Mouse (Mus musculus) left cerebral cortex, adult 2 months (tissue): Measurements from ENCODE around the gene Ski. TPM values are rescaled to one million over a fixed set of nuclear protein-coding genes. Genes with fewer than 3 reads are reported as not detected.

ENCODE experiments used
- DNase-seq, 2 experiments: peaks; one replicate each; pipeline ENCODE4 v3.0.0; 2021 to 2022; ENCODE audit warnings: low spot score in 2 of 2, mixed read lengths in 1 of 2; ENCODE audit errors: extremely low spot score in 1 of 2
- H3K27ac ChIP-seq: fragments of 200-600 bp; 2 replicates; pipeline ENCODE4 v1.8.1; 2022
- H3K4me3 ChIP-seq: fragments of 200-600 bp; 2 replicates; pipeline ENCODE4 v1.8.1; 2022
- CTCF ChIP-seq: fragments of 200-600 bp; IDR thresholded peaks from 2 replicates; pipeline ENCODE4 v1.8.1; 2022; ENCODE audit warnings: antibody characterized with exemption, mild to moderate bottlenecking, moderate library complexity
- intact Hi-C: fragments of 180-260 bp; cut with DNase I; formaldehyde crosslinking; loops from one replicate; pipeline ENCODE4 v1.15.1; 2025
- total RNA-seq, 2 experiments: library from RNA; stranded (reverse); gene quantifications; 2 replicates each; pipeline ENCODE4 v1.2.3; 2021

Ski gene
- total RNA-seq, 2 experiments from 2014 or later, result 113 to 119 TPM

DNA sequence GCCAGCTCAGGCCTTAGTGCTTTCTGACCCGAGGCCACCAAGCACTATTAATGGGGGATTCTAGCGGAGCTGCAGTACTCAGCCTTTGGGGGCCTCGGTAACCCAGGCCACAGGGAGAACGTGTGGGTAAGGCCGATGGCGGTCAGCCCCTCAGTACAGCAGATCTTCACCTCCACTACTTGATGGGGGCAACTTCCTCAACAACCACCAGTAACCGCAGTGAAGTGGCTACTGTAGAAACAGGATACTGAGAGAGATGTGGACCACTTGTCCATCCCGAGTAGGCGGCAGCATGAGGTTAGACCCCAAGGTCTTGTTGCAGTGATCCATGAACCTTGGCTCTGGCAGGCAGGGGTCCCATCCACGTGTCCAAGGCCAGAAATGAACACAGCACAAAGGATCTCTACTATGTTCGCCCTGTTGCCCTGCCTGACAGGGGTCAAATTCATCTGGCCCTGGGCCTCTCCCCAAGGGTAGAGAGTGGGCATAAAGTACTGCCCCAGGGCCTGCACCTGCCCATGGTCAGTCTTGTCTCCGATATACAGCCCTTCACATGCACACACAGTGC lies 71.1 kb downstream of the Ski start:
- TF ChIP-seq CTCF, result no peak
- peak overlapping the region; percentile 41 for H3K4me3 ChIP-seq
- no peak for DNase-seq
- H3K27ac ChIP-seq, result peak overlapping the region; percentile 83
- intact Hi-C loops, result no loop called here

DNA sequence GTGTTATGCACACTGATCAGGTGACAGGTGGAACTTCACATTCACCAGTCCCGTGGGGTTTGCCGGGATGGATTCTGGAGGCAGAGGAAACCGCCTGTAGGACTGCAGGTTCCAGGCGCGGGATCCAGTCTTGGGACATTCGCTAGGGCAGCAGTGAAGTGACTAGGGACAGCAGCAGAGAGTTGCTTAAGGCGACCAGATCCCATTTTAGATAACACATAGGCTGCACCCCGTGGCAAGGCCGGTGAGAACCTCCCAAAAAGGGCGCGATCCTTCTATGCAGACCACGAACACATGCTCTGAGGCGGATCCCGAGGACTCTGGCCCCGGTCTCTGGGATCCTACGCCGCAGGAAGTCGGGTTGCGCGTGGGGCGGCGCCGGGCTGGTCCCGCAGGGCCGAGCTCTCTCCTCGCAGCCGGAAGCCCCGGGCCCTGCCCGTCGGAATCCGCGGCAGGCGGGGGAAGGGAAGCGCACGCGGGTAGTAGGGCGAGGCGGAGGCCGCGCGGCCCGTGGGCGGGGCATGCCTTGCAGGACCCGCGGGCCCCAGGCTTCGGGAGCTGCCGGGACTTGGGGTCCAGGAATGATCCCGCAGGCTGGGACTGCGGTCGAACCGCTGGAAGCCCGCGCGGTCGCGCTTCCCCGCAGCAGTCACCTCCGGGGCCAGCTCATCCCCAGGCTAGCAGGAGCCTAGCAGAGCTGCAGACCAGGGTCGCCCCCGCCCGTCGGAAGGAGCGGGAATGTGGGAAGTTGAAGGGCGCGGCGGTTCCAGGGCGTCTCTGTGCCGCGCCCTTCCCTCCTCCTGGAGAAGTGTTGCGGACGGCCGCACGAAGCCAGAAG lies 71.9 kb downstream of the Ski start:
- peak; percentile 70 to 72 for DNase-seq
- TF ChIP-seq CTCF, result no peak
- H3K4me3 ChIP-seq, result peak overlapping the region; percentile 41
- H3K27ac ChIP-seq, result peak overlapping the region; percentile 83
- intact Hi-C loops, result no loop called here

DNA sequence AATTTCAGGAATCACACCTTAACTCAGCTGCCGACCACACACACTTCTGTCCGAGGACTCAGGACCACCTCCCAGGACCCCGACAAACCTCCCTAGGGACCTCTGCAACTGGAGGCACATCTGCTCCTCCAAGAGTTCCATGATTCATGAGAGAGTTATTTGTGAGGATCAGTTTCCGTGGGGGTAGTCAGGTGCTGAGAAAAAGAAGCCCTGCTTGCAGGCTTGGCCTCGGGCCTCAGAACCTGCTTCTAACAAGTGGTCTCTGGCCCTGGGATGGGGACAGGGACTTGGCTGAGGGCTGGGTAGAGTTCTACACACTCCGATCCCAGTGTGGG lies 72.5 kb downstream of the Ski start:
- TF ChIP-seq CTCF, result no peak
- Histone ChIP-seq H3K27ac (peak overlapping the region; percentile 83; the same call in 1 of the 2 replicates), H3K4me3 (no peak overlapping the region)
- intact Hi-C loops, result loop anchor here (5.0 kb wide), 1 partner anchor 72 kb away; the partner anchor contains the start of gene Ski
- no peak for DNase-seq

DNA sequence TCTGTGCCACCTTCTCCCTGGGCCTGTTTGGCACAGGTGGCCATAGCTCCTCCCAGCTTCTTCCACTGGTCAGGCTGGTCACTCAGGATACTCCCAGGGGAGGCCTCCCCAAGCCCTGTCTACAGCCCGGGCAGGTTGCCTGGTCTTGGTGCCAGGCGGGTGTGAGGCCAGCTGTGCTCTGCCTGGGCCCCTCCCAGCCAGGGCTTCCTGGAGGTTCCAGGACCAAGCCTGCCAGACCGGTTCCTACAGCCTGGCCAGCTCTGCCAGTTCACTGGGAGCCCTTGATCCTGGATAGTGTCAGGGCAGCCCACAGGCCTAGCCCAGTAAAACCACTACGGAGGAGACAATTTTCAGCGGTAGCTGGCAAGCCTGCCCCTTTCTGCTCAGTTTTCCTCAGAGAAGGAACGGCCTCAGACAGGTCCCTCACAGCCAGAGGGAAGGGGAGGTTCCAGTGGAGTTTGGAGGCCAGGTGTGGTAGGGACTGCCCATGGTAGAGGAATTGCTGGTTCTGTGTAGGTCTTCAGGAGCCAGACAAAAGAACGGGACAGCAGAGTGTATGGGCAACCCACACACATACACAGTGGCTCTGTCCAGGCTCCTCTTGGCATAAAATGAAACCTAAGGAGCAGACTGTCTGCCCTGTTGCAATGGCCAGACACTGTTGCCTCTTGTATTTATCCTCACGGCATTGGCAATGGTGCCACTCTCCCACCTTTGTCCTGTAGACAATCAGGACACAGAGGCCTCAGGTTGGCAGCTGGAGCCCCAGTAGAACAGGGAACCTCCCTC lies 73.3 kb downstream of the Ski start:
- no peak for DNase-seq
- TF ChIP-seq CTCF, result no peak
- Histone ChIP-seq H3K4me3 (no peak overlapping the region), H3K27ac (no peak overlapping the region)
- intact Hi-C loops, result loop anchor here (5.0 kb wide), 1 partner anchor 73 kb away; the partner anchor contains the start of gene Ski

DNA sequence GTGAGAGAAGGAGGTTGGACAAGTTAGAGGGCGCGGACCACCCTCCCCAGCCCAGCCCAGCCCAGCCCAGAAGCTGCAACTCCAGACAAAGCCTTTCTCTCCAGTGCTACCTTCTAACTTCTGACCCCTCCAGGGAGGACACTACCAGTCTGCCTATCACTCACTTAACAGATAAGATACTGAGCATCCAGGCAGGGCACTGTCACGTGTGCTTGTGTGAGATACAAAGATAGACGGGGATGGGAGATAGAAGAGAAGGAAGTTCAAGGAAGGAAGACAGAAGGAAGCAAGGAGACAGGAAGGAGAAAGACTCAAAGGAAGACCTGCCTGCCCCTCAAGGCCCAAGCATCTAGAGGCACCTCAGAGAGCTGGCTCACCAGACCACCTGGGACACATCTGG lies 73.9 kb downstream of the Ski start:
- Histone ChIP-seq H3K4me3 (no peak overlapping the region), H3K27ac (no peak overlapping the region)
- no peak for DNase-seq
- intact Hi-C loops, result loop anchor here (5.0 kb wide), 1 partner anchor 74 kb away; the partner anchor contains the start of gene Ski
- no peak for TF ChIP-seq CTCF

DNA sequence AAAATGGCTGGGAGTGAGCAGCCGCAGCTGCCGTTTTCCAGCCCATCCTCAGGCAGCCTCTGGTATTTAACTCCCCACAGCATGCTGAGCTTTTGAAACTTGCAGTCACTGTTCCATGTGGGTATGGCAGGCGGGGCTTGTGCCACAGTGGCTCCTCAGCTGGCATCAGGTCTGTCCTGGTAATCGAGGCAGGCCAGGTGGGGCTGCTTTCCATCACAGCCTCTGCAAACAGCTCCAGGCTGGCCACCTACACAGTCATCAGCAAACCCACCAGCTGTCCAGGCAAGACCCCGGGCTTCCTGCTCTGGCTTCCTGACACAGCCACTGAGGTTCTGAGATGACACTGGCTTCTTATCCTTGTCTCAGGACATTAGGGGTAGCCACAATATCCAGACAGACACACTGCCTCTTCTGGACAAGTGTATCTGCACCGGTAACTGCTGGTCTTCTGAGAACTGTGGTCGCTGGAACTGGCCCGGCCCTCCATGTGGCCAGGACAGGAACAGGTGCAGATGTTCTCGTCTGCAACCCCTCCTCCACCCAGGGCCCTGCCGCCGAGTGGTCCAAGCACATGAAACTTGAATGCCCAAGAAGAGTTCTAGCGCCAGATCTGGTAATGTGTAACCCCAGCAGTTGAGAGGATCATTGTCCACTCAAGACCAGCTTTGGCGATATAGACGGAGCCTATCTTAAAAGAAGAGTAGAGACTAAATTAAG lies 76.1 kb downstream of the Ski start:
- intact Hi-C loops, result loop anchor here (5.0 kb wide), 1 partner anchor 76 kb away; the partner anchor contains the start of gene Ski
- DNase-seq, result no peak
- no peak for TF ChIP-seq CTCF
- H3K27ac ChIP-seq, result peak overlapping the region; percentile 5; the same call in 1 of the 2 replicates
- no peak overlapping the region for H3K4me3 ChIP-seq

DNA sequence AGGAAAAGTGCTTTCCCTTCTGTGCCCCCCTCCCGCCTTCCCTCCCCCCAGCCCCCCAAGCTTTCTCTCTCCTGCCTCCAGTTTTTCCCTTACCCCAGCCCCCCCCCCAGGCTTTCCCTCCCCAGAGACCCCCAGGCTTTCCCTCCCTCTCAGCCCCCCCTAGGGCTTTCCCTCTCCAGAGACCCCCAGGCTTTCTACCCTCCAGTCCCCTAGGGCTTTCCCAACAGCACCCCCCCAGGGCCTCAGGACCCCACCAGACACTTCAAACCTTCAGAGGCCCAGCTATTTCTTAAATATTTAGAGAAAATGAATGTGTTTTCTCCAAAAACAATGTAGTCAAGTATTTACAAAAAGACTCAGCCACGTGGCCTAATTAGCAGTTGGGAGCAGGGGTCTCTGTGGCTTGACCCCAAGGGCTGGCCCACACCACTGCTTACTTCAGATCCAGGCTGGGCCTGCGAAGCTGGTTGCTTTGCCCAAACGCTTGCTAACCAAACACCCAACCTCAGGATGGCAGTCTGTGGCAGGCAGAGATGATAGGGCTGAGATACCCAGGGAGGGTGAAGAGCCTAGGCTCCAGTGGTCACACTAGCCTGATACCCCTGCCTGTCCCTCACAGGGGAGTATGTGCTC lies 77.7 kb downstream of the Ski start:
- intact Hi-C loops, result loop anchor here (5.0 kb wide), 1 partner anchor 78 kb away; the partner anchor contains the start of gene Ski
- Histone ChIP-seq H3K27ac (peak overlapping the region; percentile 44; the same call in 1 of the 2 replicates), H3K4me3 (no peak overlapping the region)
- no peak; the same call in none of the 2 replicates for TF ChIP-seq CTCF
- no peak for DNase-seq

DNA sequence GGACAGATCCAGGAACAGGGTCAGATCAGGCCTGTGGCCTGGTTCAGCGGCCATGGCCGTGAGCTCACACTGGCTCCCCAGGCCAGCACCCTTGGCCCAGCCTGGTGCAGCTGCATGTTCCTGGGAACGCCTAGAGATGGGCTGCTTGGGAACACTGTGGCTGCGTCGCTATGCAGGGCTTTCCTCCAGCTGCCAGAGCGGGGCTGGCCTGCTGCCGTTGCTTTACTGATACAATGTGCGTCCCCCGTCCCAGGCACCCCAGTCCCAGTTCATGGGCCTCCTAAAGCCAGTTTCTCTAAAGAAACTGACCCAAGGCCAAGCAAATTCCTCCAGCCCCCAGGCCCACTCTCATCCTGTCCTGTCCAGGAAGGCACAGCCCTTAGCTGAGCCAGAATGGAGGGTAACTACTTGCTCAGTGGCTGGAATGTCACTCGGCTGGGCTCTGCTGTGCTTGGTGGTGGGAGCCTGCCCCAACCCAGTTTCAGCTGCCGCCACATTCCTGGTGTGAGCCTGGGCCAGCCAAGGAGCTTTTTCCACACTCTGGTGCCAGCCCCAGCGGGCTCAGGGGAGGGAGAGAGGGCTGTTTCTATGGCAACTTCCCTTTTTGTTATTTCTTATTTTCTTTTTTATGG lies 78.4 kb downstream of the Ski start:
- no peak for TF ChIP-seq CTCF
- H3K27ac ChIP-seq, result peak overlapping the region; percentile 70
- no peak overlapping the region for H3K4me3 ChIP-seq
- DNase-seq, result peak; percentile 55 to 63
- intact Hi-C loops, result no loop called here

DNA sequence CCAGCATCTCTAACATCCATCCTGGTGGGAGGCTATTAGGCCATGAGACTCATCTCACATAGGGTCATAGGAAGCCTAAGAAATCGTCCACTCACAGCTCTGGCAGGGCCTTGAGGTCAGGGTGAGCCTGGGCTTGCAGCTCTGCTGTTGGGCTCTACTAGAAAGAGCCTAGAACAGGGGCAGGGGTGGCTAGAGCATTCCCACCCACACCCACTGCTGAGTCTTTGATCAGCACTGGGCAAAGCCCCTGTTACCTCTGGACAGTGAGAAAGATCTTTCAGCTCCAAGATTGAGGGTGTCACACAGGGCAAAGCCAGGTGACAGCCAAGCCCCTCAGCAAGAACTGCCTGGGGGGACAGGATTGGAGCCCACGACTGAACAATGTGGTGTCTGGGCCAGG lies 79.0 kb downstream of the Ski start:
- DNase-seq, result no peak
- peak overlapping the region; percentile 70 for H3K27ac ChIP-seq
- H3K4me3 ChIP-seq, result no peak overlapping the region
- no peak for TF ChIP-seq CTCF
- intact Hi-C loops, result no loop called here

DNA sequence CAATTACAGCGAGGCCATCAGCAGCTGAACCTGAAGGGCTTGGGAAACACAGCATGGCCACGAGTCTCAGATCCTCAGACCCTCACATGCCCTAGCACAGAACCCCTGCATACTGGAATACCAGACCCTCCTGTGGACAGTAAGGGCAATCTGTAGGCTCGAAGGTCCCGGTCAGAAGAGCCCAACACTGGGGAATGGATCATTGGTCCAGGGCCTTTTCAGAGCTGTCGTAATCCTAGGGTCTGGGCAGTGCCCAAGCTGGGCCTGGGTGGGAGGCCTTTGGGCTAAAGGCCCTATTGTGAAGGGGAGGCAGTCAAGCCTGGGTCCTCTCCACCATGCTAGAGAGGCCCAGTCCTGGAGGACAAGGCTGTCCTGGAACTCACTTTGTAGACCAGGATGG lies 79.6 kb downstream of the Ski start:
- intact Hi-C loops, result no loop called here
- TF ChIP-seq CTCF, result no peak
- no peak for DNase-seq
- H3K27ac ChIP-seq, result no peak overlapping the region
- H3K4me3 ChIP-seq, result no peak overlapping the region
